Mouse (Mus musculus) ES-E14 (cell line): ENCODE data around the gene Cebpg.

Experiments used
- CHD2 ChIP-seq: IDR thresholded peaks from 2 replicates; pipeline ENCODE4 v1.6.1; 2014; ENCODE audit warnings: mild to moderate bottlenecking, low read depth, low read length, inconsistent platforms
- HCFC1 ChIP-seq: IDR thresholded peaks from 2 replicates; pipeline ENCODE4 v1.6.1; 2012; ENCODE audit warnings: low read length, inconsistent platforms, borderline replicate concordance; ENCODE audit not compliant: insufficient read depth
- MAFK ChIP-seq: IDR thresholded peaks from 2 replicates; pipeline ENCODE4 v1.6.1; 2014; ENCODE audit warnings: mild to moderate bottlenecking, low read depth, low read length, inconsistent platforms; ENCODE audit not compliant: insufficient read depth
- ZC3H11A ChIP-seq: IDR thresholded peaks from 2 replicates; pipeline ENCODE4 v1.6.1; 2012; ENCODE audit warnings: low read depth, mild to moderate bottlenecking, inconsistent platforms, low read length, borderline replicate concordance

GRCm38 (mm10) chr7:35086271-35086861 lies 30.0 kb upstream of the Cebpg start:
- TF ChIP-seq ZC3H11A (no peak), HCFC1 (no peak), MAFK (no peak), CHD2 (no peak)
